In genomic region chr8:129233664-129234026, GRCm38 (mm10) we compare ENCODE assay signal across 8 mouse cellular contexts. TPM values are rescaled to one million over a fixed set of nuclear protein-coding genes. Genes with fewer than 3 reads are reported as not detected.
DNase-seq lines count a peak whose midpoint lies in the region; ATAC-seq and TF ChIP-seq lines count a peak whose summit lies in the region.

No protein-coding gene starts in this region.

- no peaks in the 10 kb centered on the region for H3K4me1 ChIP-seq in kidney, postnatal 0 days (replicated peaks; ENCODE audit: insufficient read depth, low read length)
- H3K4me1 ChIP-seq in cortical plate, adult 2 months (ENCODE audit: control insufficient read depth, insufficient read depth, low read length): peaks cover 1% of the 10 kb centered on the region; the same call in 1 of the 2 replicates
- peaks cover 9% of the 10 kb centered on the region for H3K4me1 ChIP-seq in hindbrain, embryonic 16.5 days (ENCODE audit: control insufficient read depth, insufficient read depth, low read depth, low read length)
- H3K4me1 ChIP-seq in midbrain, postnatal 0 days (ENCODE audit: insufficient read depth, low read length): no peaks in the 10 kb centered on the region

- DNase-seq in kidney, postnatal 0 days (ENCODE audit: low spot score): no peak
- no peak for DNase-seq in kidney, adult 9 months
- no peak for DNase-seq in midbrain, postnatal 0 days (ENCODE audit: low spot score)
- DNase-seq in urinary bladder, postnatal 4 days (ENCODE audit: low spot score in 2 of 2): no peak
- no peak for DNase-seq in cerebellum, adult 11-12 months
- DNase-seq in frontal cortex, adult 2 months (ENCODE audit: extremely low spot score in 1 of 2, low spot score in 1 of 2): no peak

- WGBS in kidney, postnatal 0 days: 2% methylated on average over 9 of the region's 9 CpGs
- 3% methylated on average over 9 of the region's 9 CpGs for WGBS in hindbrain, embryonic 16.5 days
- 2% methylated on average over 9 of the region's 9 CpGs for WGBS in midbrain, postnatal 0 days

- no peaks in the 10 kb centered on the region for H3K9me3 ChIP-seq in kidney, postnatal 0 days (replicated peaks; ENCODE audit: low read length)
- H3K9me3 ChIP-seq in hindbrain, embryonic 16.5 days (ENCODE audit: control insufficient read depth, low read length): no peaks in the 10 kb centered on the region
- H3K9me3 ChIP-seq in midbrain, postnatal 0 days (ENCODE audit: low read length): no peaks in the 10 kb centered on the region

- H3K9ac ChIP-seq in kidney, postnatal 0 days (ENCODE audit: low read depth, low read length): peak overlapping the region; percentile 56
- H3K9ac ChIP-seq in hindbrain, embryonic 16.5 days (ENCODE audit: low read depth, low read length): peak overlapping the region; percentile 72
- peak overlapping the region; percentile 57 for H3K9ac ChIP-seq in midbrain, postnatal 0 days (replicated peaks; ENCODE audit: low read length, poor library complexity, severe bottlenecking)

- TF ChIP-seq POLR2A in cortical plate, adult 2 months (IDR thresholded peaks at IDR 0.05; ENCODE audit: extremely low read depth, insufficient read depth, low read length): no peak

- peak overlapping the region; percentile 45 for H3K4me3 ChIP-seq in kidney, postnatal 0 days (replicated peaks; ENCODE audit: low read depth, low read length)
- H3K4me3 ChIP-seq in cortical plate, adult 2 months (ENCODE audit: insufficient read depth, low read length): peak overlapping the region; percentile 56
- peak overlapping the region; percentile 70 for H3K4me3 ChIP-seq in hindbrain, embryonic 16.5 days (ENCODE audit: low read length)
- peak overlapping the region; percentile 55 for H3K4me3 ChIP-seq in midbrain, postnatal 0 days (ENCODE audit: low read depth, low read length)

- no peak for ATAC-seq in kidney, postnatal 0 days (replicated peaks; ENCODE audit: low FRiP score, low read depth)
- no peak; the same call in 1 of the 2 replicates for ATAC-seq in hindbrain, embryonic 16.5 days
- ATAC-seq in midbrain, postnatal 0 days (ENCODE audit: low FRiP score): peak; percentile 57; the same call in 1 of the 2 replicates

- H3K27me3 ChIP-seq in kidney, postnatal 0 days (ENCODE audit: insufficient read depth, low read length): no peaks in the 10 kb centered on the region
- H3K27me3 ChIP-seq in hindbrain, embryonic 16.5 days (replicated peaks; ENCODE audit: control insufficient read depth, insufficient read depth, low read length): no peaks in the 10 kb centered on the region
- H3K27me3 ChIP-seq in midbrain, postnatal 0 days (ENCODE audit: insufficient read depth, low read length): no peaks in the 10 kb centered on the region

- no peaks in the 10 kb centered on the region for H3K36me3 ChIP-seq in kidney, postnatal 0 days (ENCODE audit: insufficient read depth, low read length)
- H3K36me3 ChIP-seq in hindbrain, embryonic 16.5 days (ENCODE audit: control insufficient read depth, insufficient read depth, low read length): no peaks in the 10 kb centered on the region
- H3K36me3 ChIP-seq in midbrain, postnatal 0 days (ENCODE audit: insufficient read depth, low read length): no peaks in the 10 kb centered on the region

- H3K27ac ChIP-seq in kidney, postnatal 0 days: peak overlapping the region; percentile 95
- H3K27ac ChIP-seq in cortical plate, adult 2 months (ENCODE audit: insufficient read depth, low read length): no peak overlapping the region
- peak overlapping the region; percentile 92 for H3K27ac ChIP-seq in hindbrain, embryonic 16.5 days (ENCODE audit: low read depth, low read length)
- 0 out of 2 replicates have a peak overlapping the region, but pooled peaks have one; percentile 47 for H3K27ac ChIP-seq in midbrain, postnatal 0 days (ENCODE audit: low read depth, low read length)

- peak overlapping the region; percentile 60 for H3K4me2 ChIP-seq in kidney, postnatal 0 days (ENCODE audit: low read length)
- H3K4me2 ChIP-seq in hindbrain, embryonic 16.5 days (ENCODE audit: low read length): peak overlapping the region; percentile 75
- H3K4me2 ChIP-seq in midbrain, postnatal 0 days (ENCODE audit: low read depth, low read length, poor library complexity, severe bottlenecking): peak overlapping the region; percentile 62

- no peak for TF ChIP-seq CTCF in kidney, postnatal 0 days (IDR thresholded peaks at IDR 0.05; ENCODE audit: low read depth)
- no peak for TF ChIP-seq CTCF in cortical plate, adult 2 months (IDR thresholded peaks at IDR 0.05; ENCODE audit: extremely low read depth, insufficient read depth, low read length)
- no peak for TF ChIP-seq CTCF in midbrain, postnatal 0 days (IDR thresholded peaks at IDR 0.05)

RNA-seq across cellular contexts. Expression of gene 2610044O15Rik8, which starts 0.6 kb away (rescaled TPM):
- 24.8 and 30.4 TPM in 2 replicates for polyA plus RNA-seq in kidney, postnatal 0 days (2015; fragmentation: Nextera tagmentation; extraction: Ambion mirVana)
- polyA plus RNA-seq in cortical plate, adult 2 months (2012; rRNA removed): 15.9 and 17.0 TPM in 2 replicates
- 23.1 and 26.4 TPM in 2 replicates for polyA plus RNA-seq in hindbrain, embryonic 16.5 days (2015; fragmentation: Nextera tagmentation; extraction: Ambion mirVana)
- total RNA-seq in midbrain, postnatal 0 days (2014; rRNA removed): 23.7 and 59.1 TPM in 2 replicates
- polyA plus RNA-seq in midbrain, postnatal 0 days (2015; fragmentation: Nextera tagmentation; extraction: Ambion mirVana): 19.4 and 19.5 TPM in 2 replicates
- 14.5 and 17.0 TPM in 2 replicates for polyA plus RNA-seq in frontal cortex, adult 2 months (2012; rRNA removed)
